Mouse (Mus musculus) hindbrain, embryonic 16.5 days (tissue): Measurements from ENCODE around the gene Exosc10. TPM values are rescaled to one million over a fixed set of nuclear protein-coding genes. Genes with fewer than 3 reads are reported as not detected.
A peak's percentile ranks its signal among the peaks of the same experiment; 100 is the strongest.

Experiments
- ATAC-seq: fragments of 200-750 bp; cut with Nextera tagmentation; 2 replicates; pipeline ENCODE4 v1.8.0; 2017; ENCODE audit warnings: moderate TSS enrichment, moderate library complexity
- H3K27ac ChIP-seq: fragments of 300-500 bp; sonication (generic); 2 replicates; pipeline ENCODE4 v1.5.1; 2014; ENCODE audit warnings: low read depth, mild to moderate bottlenecking, control low read depth, low read length, moderate library complexity
- H3K27me3 ChIP-seq: fragments of 300-500 bp; sonication (generic); replicated peaks from 2 replicates; pipeline ENCODE4 v1.6.1; 2014; ENCODE audit warnings: low read length; ENCODE audit not compliant: control insufficient read depth, insufficient read depth
- H3K36me3 ChIP-seq: fragments of 300-500 bp; sonication (generic); 2 replicates; pipeline ENCODE4 v1.6.1; 2014; ENCODE audit warnings: mild to moderate bottlenecking, low read length, moderate library complexity, mixed read lengths; ENCODE audit not compliant: control insufficient read depth, insufficient read depth
- H3K4me1 ChIP-seq: fragments of 300-500 bp; sonication (generic); 2 replicates; pipeline ENCODE4 v1.6.1; 2014; ENCODE audit warnings: low read depth, low read length; ENCODE audit not compliant: control insufficient read depth, insufficient read depth
- H3K4me2 ChIP-seq: fragments of 300-500 bp; sonication (generic); 2 replicates; pipeline ENCODE4 v1.6.1; 2014; ENCODE audit warnings: mild to moderate bottlenecking, low read length, control low read depth, moderate library complexity
- H3K4me3 ChIP-seq: fragments of 300-500 bp; sonication (generic); 2 replicates; pipeline ENCODE4 v1.5.1; 2014; ENCODE audit warnings: mild to moderate bottlenecking, low read length, control low read depth, moderate library complexity
- H3K9ac ChIP-seq: fragments of 300-500 bp; sonication (generic); 2 replicates; pipeline ENCODE4 v1.6.1; 2014; ENCODE audit warnings: low read depth, mild to moderate bottlenecking, control low read depth, low read length, moderate library complexity
- H3K9me3 ChIP-seq: fragments of 300-500 bp; sonication (generic); 2 replicates; pipeline ENCODE4 v1.6.1; 2014; ENCODE audit warnings: mild to moderate bottlenecking, low read length, moderate library complexity; ENCODE audit not compliant: control insufficient read depth
- WGBS: fragments of 180-500 bp; shearing (Covaris S2); extraction: QIAGEN DNeasy Blood & Tissue Kit; methylation state at CpG from one replicate; pipeline ENCODE4 v1.1.7; 2014; 5-methylcytosine and 5-hydroxymethylcytosine counted together
- polyA plus RNA-seq: library from polyadenylated mRNA; unstranded; fragments of >200 nt; fragmentation: Nextera tagmentation; extraction: Ambion mirVana; gene quantifications from 2 replicates; pipeline ENCODE4 v1.2.1, GENCODE M21; 2015

The Exosc10 gene
- polyA plus RNA-seq = 84.8 and 92.4 TPM in 2 replicates

DNA sequence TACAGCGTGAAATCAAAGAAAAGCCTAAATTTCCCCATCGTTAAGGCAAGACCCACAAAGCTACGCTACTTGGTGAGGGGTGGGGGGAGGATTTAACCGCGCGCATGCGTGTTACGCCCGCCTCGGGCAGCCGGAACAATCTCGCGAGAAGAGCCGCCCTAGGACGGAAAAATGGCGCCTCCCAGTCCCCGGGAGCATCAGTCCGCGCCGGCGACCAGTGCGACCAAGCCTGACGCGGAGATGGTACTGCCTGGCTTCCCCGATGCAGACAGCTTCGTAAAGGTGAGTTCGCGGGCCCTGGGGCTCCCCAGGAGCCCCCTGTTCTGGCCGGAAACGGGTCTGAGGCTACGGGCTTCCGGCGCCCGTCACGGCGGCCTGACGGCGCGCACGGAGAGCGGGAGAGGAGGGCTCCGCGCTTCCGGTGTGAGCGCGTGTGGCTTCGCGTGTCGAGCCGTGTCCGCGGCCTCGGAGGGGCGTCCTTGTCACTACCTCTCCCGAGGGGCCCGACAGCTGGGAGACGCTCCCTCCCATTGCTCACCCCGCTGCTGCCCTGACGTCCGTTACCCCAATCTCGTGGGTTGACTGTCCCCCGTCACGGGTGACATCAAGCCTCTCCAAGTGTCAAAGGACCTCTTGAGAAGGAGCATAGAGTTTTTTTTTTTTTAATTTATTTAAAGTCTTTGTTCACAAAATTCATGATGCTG lies at the start of gene Exosc10:
Exosc10 (plus strand) TSS at position 133 of the 704 bp plus-strand sequence.
- peaks cover 8% of the 10 kb centered on the region for H3K4me1 ChIP-seq
- ATAC-seq = peak; percentile 96
- H3K27me3 ChIP-seq = no peaks in the 10 kb centered on the region
- WGBS = under 1% methylated on average over 62 of the region's 63 CpGs
- H3K36me3 ChIP-seq = peaks cover 46% of the 10 kb centered on the region
- H3K27ac ChIP-seq = peak within 1 kb of the TSS; percentile 98
- peak within 1 kb of the TSS; percentile 86 for H3K4me2 ChIP-seq
- peak within 1 kb of the TSS; percentile 91 for H3K4me3 ChIP-seq
- no peaks in the 10 kb centered on the region for H3K9me3 ChIP-seq
- peak within 1 kb of the TSS; percentile 97 for H3K9ac ChIP-seq

DNA sequence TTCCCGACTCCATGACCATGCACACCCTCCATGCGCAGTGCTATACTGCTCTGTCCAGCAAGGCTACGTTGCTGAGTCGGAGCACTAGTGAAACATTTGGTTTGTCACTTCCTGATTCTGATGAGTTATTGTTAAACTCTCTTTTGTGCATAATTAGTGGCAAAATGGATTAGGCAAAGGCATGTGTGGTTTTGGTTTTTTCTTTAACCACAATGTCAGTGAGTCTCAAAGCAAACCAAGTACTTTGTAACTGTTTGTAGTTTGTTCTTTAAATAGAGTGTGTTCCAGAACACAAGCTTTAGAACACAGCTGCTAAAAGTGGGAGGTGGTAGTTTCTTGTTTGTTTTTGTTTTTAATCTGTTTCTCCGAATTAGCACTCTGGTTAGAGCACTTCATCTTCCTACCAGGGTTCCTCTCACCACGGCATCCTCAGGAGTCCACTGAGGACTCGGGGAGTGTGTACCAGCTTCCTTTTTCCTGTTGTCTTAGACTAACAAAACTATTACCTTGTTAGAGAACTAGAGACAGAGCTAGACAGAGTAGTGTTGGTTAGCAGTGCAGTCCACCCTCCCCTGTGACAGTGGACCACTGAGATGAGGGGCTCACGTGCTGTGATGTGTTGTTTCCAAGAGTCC lies 48.7 kb upstream of the Exosc10 start:
- H3K27ac ChIP-seq = no peak overlapping the region
- no peaks in the 10 kb centered on the region for H3K9me3 ChIP-seq
- ATAC-seq = no peak
- peaks cover 10% of the 10 kb centered on the region for H3K36me3 ChIP-seq
- H3K9ac ChIP-seq = no peak overlapping the region
- H3K4me1 ChIP-seq = peaks cover 6% of the 10 kb centered on the region; the same call in 1 of the 2 replicates
- no peak overlapping the region for H3K4me2 ChIP-seq
- 91% methylated on average over 8 of the region's 8 CpGs for WGBS
- no peaks in the 10 kb centered on the region for H3K27me3 ChIP-seq
- H3K4me3 ChIP-seq = no peak overlapping the region

DNA sequence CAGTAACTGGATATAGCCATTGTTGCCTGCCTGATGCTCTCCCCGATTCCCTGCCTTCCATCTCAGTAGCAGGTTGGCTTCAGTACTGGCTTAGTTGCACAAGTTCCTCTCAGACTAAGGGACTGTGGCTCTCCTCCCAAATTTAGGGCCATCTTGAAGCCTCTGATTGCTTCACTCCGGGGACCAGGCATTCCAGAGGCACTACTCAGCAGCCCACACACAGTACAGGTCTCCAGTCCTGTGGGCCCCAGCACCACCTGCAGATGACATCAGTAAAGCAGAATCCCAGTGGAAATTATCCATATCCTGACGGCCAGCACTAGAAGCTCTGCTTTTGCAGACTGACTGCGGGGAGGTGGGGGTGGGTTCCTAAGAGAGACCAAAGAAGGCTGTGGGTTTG lies 47.5 kb upstream of the Exosc10 start:
- Histone ChIP-seq H3K27ac (no peak overlapping the region), H3K4me2 (no peak overlapping the region), H3K9me3 (no peaks in the 10 kb centered on the region), H3K36me3 (peaks cover 20% of the 10 kb centered on the region), H3K9ac (no peak overlapping the region), H3K4me1 (peaks cover 3% of the 10 kb centered on the region; the same call in 1 of the 2 replicates), H3K4me3 (no peak overlapping the region), H3K27me3 (no peaks in the 10 kb centered on the region)
- ATAC-seq = no peak
- WGBS = 89% methylated on average over 4 of the region's 4 CpGs

DNA sequence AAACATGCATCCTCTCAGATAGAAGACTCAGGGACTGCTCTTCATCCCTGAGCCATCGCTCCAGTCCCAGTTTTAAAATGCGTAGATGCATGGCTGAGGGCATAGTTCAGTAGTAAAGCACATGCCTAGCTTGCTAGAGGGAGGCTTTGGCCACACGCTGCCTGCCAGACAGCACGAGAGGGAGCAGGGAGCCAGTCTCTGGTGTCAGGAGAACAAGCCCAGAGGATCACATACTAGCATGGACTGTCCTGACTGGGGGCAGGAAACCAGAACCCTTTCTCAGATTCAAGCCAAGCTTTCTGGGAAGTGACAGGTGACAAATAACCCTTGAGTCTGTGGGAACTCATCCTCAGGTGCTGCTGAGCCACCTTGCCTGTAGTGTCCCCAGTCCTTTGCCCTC lies 46.9 kb upstream of the Exosc10 start:
- WGBS = 94% methylated on average over 4 of the region's 4 CpGs
- H3K36me3 ChIP-seq = peaks cover 23% of the 10 kb centered on the region
- ATAC-seq = no peak

DNA sequence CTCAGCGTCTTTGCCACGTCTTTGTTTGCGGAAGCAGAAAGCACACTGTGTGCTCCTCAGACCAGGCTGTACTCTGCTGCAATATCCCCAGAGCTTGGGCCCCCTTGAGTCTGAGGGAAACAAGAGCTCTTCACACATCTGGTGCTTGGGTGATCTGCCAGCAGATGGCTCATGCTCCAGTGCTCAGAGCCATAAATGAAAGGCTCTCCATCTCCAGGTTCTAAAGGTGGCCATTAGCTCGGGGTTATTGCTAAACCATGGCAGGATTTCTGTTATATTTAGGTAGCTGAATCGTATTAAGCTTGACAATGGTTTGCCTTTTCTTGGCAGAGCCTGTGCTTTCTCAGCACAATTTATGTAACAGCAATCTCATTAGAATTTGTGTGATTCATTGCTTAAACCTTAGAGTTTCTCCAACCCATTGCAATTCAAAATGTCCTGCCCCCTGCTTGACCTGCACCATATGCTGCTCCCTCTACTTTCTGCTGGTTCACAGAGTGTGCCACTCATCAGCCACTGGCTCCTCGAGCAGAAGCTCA lies 45.1 kb upstream of the Exosc10 start:
- Histone ChIP-seq H3K9me3 (no peaks in the 10 kb centered on the region), H3K27me3 (no peaks in the 10 kb centered on the region), H3K9ac (no peak overlapping the region), H3K27ac (0 out of 2 replicates have a peak overlapping the region, but pooled peaks have one; percentile 17), H3K4me2 (no peak overlapping the region), H3K4me1 (peaks cover 3% of the 10 kb centered on the region; the same call in 1 of the 2 replicates), H3K36me3 (peaks cover 29% of the 10 kb centered on the region), H3K4me3 (no peak overlapping the region)
- 66% methylated on average over 6 of the region's 6 CpGs for WGBS
- ATAC-seq = no peak

More for the DNA sequence above, 46.9 kb upstream of the Exosc10 start:
- no peaks in the 10 kb centered on the region for H3K27me3 ChIP-seq
- H3K9ac ChIP-seq = no peak overlapping the region
- H3K4me1 ChIP-seq = peaks cover 3% of the 10 kb centered on the region; the same call in 1 of the 2 replicates
- no peak overlapping the region for H3K4me2 ChIP-seq
- no peak overlapping the region for H3K27ac ChIP-seq
- H3K4me3 ChIP-seq = no peak overlapping the region
- H3K9me3 ChIP-seq = no peaks in the 10 kb centered on the region

DNA sequence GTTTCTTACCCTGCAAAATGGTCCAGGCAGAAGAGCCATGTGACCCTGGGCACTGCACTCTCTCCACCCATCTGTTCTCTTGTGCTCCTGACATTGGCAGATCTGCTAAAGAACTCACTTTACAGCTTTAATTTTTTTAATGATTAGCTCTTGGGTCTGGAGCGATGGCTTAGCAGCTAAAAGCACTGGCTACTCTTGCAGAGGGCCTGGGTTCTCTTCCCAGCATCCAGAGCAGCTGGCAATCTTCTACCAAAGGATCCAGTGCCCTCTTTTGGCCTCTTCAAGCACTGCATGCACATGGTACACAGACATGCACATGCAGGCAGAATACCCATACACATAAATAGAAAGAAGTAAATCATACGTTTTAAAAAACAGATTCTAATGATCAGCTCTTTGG lies 42.9 kb upstream of the Exosc10 start:
- H3K36me3 ChIP-seq = peaks cover 21% of the 10 kb centered on the region
- WGBS = 89% methylated on average over 2 of the region's 2 CpGs
- H3K27ac ChIP-seq = no peak overlapping the region
- H3K9ac ChIP-seq = no peak overlapping the region
- H3K9me3 ChIP-seq = no peaks in the 10 kb centered on the region
- H3K4me2 ChIP-seq = no peak overlapping the region
- H3K4me3 ChIP-seq = no peak overlapping the region
- peaks cover 5% of the 10 kb centered on the region for H3K4me1 ChIP-seq
- H3K27me3 ChIP-seq = no peaks in the 10 kb centered on the region
- ATAC-seq = no peak

DNA sequence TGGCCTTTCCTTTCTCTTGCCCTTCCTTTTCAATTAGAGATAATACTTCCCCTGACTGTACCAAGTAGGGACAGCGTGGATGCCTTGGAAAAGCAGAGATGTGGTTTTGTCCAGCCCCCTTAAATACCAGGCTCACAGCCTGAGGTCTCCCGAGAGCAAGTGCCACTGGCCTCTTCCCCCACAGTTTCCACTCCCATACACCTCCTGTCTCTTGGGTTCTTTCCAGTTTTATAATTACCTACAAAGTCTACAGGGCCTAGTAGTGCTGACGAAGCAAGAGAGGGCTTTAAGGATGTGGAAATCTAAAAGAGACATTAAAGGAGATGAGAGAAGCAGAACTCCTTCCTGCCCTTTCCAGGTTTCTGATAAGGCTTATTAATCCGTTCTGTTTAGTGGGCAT lies 40.4 kb upstream of the Exosc10 start:
- no peaks in the 10 kb centered on the region for H3K9me3 ChIP-seq
- no peak for ATAC-seq
- no peak overlapping the region for H3K4me2 ChIP-seq
- H3K9ac ChIP-seq = no peak overlapping the region
- no peaks in the 10 kb centered on the region for H3K27me3 ChIP-seq
- 0 out of 2 replicates have a peak overlapping the region, but pooled peaks have one; percentile 2 for H3K27ac ChIP-seq
- peaks cover 5% of the 10 kb centered on the region for H3K4me1 ChIP-seq
- no peak overlapping the region for H3K4me3 ChIP-seq
- WGBS = 50% methylated on average over 4 of the region's 4 CpGs
- H3K36me3 ChIP-seq = peaks cover 26% of the 10 kb centered on the region

DNA sequence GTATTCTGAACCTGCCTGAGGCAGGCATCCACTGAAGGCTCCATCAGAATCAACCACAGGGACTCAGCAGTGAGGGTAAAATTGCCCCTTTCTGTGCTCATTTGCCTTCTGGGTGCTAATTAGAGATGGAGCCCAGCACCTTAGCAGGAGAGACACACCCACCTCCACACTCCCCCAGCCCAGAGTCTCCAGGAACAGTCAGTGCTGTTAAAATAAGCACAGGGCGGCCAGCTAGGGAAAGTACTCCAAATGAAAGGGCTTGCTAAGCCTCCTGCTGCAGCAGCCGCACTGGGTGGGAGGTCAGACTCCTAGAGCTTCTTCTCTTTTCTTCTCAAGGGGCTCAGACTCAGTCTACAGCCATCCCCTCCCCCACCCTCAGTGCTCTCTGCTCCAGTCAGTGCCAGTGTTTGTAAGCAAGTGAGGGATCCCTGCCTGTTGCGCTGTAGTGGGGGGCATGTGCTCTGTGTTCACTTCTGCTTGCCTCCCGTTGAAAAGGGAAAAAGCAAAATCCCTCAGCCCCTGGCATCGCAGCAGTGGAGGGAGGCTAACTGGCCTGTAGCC lies 39.9 kb upstream of the Exosc10 start:
- peak overlapping the region; percentile 67 for H3K27ac ChIP-seq
- no peak overlapping the region for H3K4me2 ChIP-seq
- H3K4me3 ChIP-seq = no peak overlapping the region
- peaks cover 26% of the 10 kb centered on the region for H3K36me3 ChIP-seq
- no peaks in the 10 kb centered on the region for H3K9me3 ChIP-seq
- 22% methylated on average over 5 of the region's 5 CpGs for WGBS
- peak overlapping the region; percentile 7; the same call in 1 of the 2 replicates for H3K9ac ChIP-seq
- peak; percentile 68; the same call in 1 of the 2 replicates for ATAC-seq
- no peaks in the 10 kb centered on the region for H3K27me3 ChIP-seq
- peaks cover 5% of the 10 kb centered on the region for H3K4me1 ChIP-seq

DNA sequence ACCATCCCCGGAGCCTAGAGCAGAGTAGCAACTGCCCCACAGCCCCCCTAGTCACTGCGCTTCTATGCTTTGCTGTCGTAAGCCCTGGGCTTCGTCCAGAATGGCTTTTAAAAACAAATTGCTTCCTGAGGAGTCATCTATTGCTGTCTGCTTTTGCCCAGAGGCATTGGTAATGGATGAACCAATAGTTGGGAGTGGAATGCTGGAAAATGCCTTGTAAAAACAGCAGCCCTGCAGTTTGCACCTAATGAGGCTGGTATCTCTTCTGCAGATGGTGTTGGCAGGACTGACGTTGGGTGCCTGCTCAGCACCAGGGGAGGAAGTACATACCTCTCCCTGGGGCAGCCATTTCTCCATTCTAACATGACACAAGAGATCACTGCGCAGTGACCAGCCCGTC lies 34.7 kb upstream of the Exosc10 start:
- no peaks in the 10 kb centered on the region for H3K9me3 ChIP-seq
- H3K4me1 ChIP-seq = no peaks in the 10 kb centered on the region; the same call in 1 of the 2 replicates
- peaks cover 34% of the 10 kb centered on the region for H3K36me3 ChIP-seq
- peak; percentile 54; the same call in 1 of the 2 replicates for ATAC-seq
- H3K27me3 ChIP-seq = no peaks in the 10 kb centered on the region
- H3K27ac ChIP-seq = no peak overlapping the region
- no peak overlapping the region for H3K9ac ChIP-seq
- no peak overlapping the region for H3K4me3 ChIP-seq
- no peak overlapping the region for H3K4me2 ChIP-seq
- 69% methylated on average over 7 of the region's 7 CpGs for WGBS
